Mouse (Mus musculus) limb, embryonic 11.5 days (tissue): Measurements from ENCODE around the gene Dnajc8. TPM values are rescaled to one million over a fixed set of nuclear protein-coding genes. Genes with fewer than 3 reads are reported as not detected.
A peak's percentile ranks its signal among the peaks of the same experiment; 100 is the strongest.

Experiments
- ATAC-seq: fragments of 200-750 bp; cut with Nextera tagmentation; 2 replicates; pipeline ENCODE4 v1.8.0; 2017; ENCODE audit warnings: low read depth; ENCODE audit not compliant: insufficient number of reproducible peaks, low FRiP score, low TSS enrichment
- DNase-seq: peaks from one replicate; pipeline ENCODE4 v3.0.0-alpha.2; 2015; ENCODE audit warnings: low spot score
- H3K27ac ChIP-seq: fragments of 300-500 bp; sonication (generic); replicated peaks from 2 replicates; pipeline ENCODE4 v1.5.1; 2014; ENCODE audit warnings: low read depth, mild to moderate bottlenecking, low read length
- H3K27me3 ChIP-seq: fragments of 300-500 bp; sonication (generic); 2 replicates; pipeline ENCODE4 v1.6.1; 2014; ENCODE audit warnings: mild to moderate bottlenecking, low read length, mixed read lengths; ENCODE audit not compliant: control insufficient read depth, insufficient read depth
- H3K36me3 ChIP-seq: fragments of 300-500 bp; sonication (generic); 2 replicates; pipeline ENCODE4 v1.6.1; 2014; ENCODE audit warnings: mild to moderate bottlenecking, low read length, moderate library complexity, mixed read lengths; ENCODE audit not compliant: control insufficient read depth, insufficient read depth
- H3K4me1 ChIP-seq: fragments of 300-500 bp; sonication (generic); 2 replicates; pipeline ENCODE4 v1.6.1; 2014; ENCODE audit warnings: low read length, mixed read lengths; ENCODE audit not compliant: control insufficient read depth, insufficient read depth
- H3K4me2 ChIP-seq: fragments of 300-500 bp; sonication (generic); 2 replicates; pipeline ENCODE4 v1.6.1; 2014; ENCODE audit warnings: low read depth, mild to moderate bottlenecking, moderate library complexity; ENCODE audit not compliant: severe bottlenecking
- H3K4me3 ChIP-seq: fragments of 300-500 bp; sonication (generic); 2 replicates; pipeline ENCODE4 v1.5.1; 2014; ENCODE audit warnings: low read depth, low read length
- H3K9ac ChIP-seq: fragments of 300-500 bp; sonication (generic); 2 replicates; pipeline ENCODE4 v1.6.1; 2014; ENCODE audit warnings: mild to moderate bottlenecking, low read length
- H3K9me3 ChIP-seq: fragments of 300-500 bp; sonication (generic); 2 replicates; pipeline ENCODE4 v1.6.1; 2016; ENCODE audit warnings: low read length; ENCODE audit not compliant: control insufficient read depth
- WGBS: fragments of 180-500 bp; shearing (Covaris S2); extraction: QIAGEN DNeasy Blood & Tissue Kit; methylation state at CpG from one replicate; pipeline ENCODE4 v1.1.7; 2014; 5-methylcytosine and 5-hydroxymethylcytosine counted together
- polyA plus RNA-seq: library from polyadenylated mRNA; unstranded; fragments of >200 nt; fragmentation: Nextera tagmentation; extraction: Ambion mirVana; gene quantifications from 2 replicates; pipeline ENCODE4 v1.2.1, GENCODE M21; 2014

Dnajc8 gene
- polyA plus RNA-seq, 1 experiment from 2014 or later, result 244 TPM

DNA sequence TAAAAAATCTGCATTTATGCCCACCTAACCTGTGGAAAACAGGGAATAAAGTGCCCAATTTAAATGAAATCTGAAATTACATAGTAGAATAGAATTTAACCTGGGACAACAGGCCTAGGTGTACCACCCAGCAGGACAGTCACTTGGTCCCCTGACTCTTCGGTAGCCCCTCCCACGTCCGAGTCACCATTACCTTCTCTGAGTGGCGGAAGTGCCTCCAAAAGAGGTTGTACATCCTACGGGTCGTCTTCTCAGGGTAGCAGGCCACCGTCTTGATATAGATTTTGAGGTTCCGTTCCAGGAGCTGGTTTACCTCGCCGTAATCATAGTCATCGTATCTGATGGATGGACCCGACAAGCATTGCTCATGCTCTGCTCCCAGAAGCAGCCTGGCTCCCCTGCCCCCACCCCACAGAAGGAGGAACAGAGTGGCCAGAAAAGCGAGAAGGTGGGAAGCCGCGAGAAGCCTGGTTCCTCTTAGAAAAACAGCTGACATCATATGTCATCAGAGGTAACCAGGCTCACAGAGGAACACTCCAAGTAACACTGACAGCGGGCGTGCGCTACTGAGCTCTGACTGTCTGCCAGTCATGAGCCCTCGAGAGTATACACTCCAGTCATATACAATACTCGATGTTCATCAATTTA lies 41.0 kb upstream of the Dnajc8 start:
- no peaks in the 10 kb centered on the region for H3K9me3 ChIP-seq
- 0 out of 2 replicates have a peak, but pooled peaks cover 3% of the 10 kb centered on the region for H3K4me1 ChIP-seq
- H3K36me3 ChIP-seq, result peaks cover 3% of the 10 kb centered on the region; the same call in 1 of the 2 replicates
- no peak overlapping the region for H3K9ac ChIP-seq
- H3K27ac ChIP-seq, result no peak overlapping the region
- no peak overlapping the region for H3K4me3 ChIP-seq
- H3K4me2 ChIP-seq, result no peak overlapping the region
- DNase-seq (no peak), ATAC-seq (no peak)
- 89% methylated on average over 20 of the region's 20 CpGs for WGBS
- no peaks in the 10 kb centered on the region for H3K27me3 ChIP-seq

DNA sequence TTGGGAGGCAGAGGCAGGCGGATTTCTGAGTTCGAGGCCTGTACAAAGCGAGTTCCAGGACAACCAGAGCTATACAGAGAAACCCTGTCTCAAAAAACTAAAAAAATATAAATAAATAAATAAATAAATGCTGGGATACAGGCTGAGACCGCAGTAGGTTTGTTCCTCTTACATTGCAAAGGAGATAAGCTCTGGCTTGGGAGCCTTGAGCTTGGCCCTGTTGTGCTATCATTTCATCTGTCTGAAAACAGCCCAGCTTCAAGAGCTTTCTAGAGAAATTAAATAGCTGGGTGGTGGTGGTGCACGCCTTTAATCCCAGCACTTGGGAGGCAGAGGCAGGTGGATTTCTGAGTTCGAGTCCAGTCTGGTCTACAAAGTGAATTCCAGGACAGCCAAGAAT lies 33.7 kb upstream of the Dnajc8 start:
- H3K9me3 ChIP-seq, result no peaks in the 10 kb centered on the region
- H3K9ac ChIP-seq, result no peak overlapping the region
- no peaks in the 10 kb centered on the region for H3K27me3 ChIP-seq
- WGBS, result 94% methylated on average over 6 of the region's 6 CpGs
- H3K4me3 ChIP-seq, result no peak overlapping the region
- no peak overlapping the region for H3K27ac ChIP-seq
- no peaks in the 10 kb centered on the region for H3K4me1 ChIP-seq
- ATAC-seq (no peak), DNase-seq (no peak)
- no peak overlapping the region for H3K4me2 ChIP-seq
- peaks cover 2% of the 10 kb centered on the region; the same call in 1 of the 2 replicates for H3K36me3 ChIP-seq

DNA sequence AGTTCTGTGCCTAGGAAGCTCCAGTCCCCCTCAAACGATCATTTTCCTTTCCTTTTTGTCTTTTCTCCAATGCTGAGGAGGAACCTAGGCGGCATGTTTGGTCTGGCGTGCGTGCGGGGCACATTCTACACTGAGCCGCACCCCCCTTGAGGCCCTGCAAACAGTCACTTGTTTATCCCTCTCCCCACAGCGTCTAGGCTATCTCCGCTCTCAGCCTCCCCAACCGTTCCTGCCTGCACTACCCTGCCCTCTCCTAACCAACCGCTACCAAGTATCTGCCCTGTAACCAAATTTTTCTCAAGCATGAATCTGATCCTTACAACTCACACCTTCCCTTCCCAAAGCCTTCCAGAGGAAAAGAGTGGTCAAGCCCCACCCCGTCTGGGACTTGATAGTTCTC lies 32.0 kb upstream of the Dnajc8 start:
- Histone ChIP-seq H3K9ac (no peak overlapping the region), H3K4me3 (no peak overlapping the region), H3K27ac (no peak overlapping the region), H3K9me3 (no peaks in the 10 kb centered on the region), H3K4me2 (no peak overlapping the region), H3K27me3 (no peaks in the 10 kb centered on the region), H3K4me1 (no peaks in the 10 kb centered on the region), H3K36me3 (peaks cover 2% of the 10 kb centered on the region; the same call in 1 of the 2 replicates)
- DNase-seq (no peak), ATAC-seq (no peak)
- WGBS, result 80% methylated on average over 11 of the region's 11 CpGs

DNA sequence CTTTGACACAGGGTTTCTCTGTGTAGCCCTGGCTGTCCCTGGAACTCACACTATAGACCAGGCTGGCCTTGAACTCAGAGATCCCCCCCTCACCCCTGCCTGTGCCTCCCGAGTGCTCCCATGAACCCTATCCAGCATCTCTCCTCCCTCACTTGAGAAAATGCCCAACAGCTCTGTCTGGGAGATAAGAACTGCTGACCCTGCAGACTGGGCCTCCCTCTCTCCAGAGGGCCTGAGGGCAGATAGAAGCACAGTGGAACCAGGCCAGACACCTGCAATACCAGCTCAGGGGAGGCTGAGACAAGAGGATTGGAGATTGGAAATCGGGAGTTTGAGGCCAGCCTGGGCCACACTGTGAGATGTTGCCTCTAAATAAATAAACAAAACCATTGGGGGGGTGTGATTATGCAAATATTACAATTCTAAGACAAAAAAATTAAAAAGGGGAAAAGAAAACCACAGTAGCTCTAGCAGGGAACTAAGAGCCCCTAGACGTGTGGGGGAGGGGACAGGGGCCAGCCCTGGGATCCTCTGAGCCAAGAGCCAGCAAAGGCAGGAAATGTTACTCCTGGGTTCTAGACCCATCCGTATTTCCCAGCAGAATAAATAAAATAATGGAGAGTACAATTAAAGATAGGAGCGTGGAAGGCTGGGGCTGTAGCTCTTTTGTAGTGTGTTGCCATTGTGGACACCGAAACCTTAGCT lies 30.2 kb upstream of the Dnajc8 start:
- Histone ChIP-seq H3K27me3 (no peaks in the 10 kb centered on the region), H3K9me3 (no peaks in the 10 kb centered on the region), H3K4me2 (no peak overlapping the region), H3K27ac (no peak overlapping the region), H3K9ac (no peak overlapping the region), H3K36me3 (no peaks in the 10 kb centered on the region), H3K4me3 (no peak overlapping the region), H3K4me1 (no peaks in the 10 kb centered on the region)
- WGBS, result 68% methylated on average over 6 of the region's 6 CpGs
- no peak for ATAC-seq
- DNase-seq, result no peak

DNA sequence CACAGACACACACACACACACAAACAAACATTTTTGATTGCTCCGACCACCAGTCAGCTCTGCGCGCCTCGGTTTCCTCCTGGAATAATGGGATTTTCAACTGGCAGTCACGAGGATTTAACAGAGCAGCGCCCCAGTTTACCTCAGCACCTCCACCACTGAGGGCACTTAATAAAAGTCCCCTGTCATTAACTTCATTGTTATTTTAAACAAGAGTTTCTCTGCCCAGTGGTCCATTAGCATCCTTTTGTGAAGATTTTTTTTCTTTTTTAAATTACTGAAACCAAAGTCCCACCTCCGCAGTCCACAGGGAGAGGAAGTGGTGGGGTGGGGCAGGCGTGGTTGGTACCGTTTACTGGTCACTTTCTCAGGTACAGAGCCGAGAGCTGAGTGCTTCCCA lies 29.6 kb upstream of the Dnajc8 start:
- Histone ChIP-seq H3K9me3 (no peaks in the 10 kb centered on the region), H3K27ac (no peak overlapping the region), H3K4me3 (no peak overlapping the region), H3K9ac (no peak overlapping the region), H3K4me1 (no peaks in the 10 kb centered on the region), H3K27me3 (no peaks in the 10 kb centered on the region), H3K4me2 (no peak overlapping the region), H3K36me3 (no peaks in the 10 kb centered on the region)
- WGBS, result 41% methylated on average over 10 of the region's 10 CpGs
- no peak for DNase-seq
- ATAC-seq, result no peak

DNA sequence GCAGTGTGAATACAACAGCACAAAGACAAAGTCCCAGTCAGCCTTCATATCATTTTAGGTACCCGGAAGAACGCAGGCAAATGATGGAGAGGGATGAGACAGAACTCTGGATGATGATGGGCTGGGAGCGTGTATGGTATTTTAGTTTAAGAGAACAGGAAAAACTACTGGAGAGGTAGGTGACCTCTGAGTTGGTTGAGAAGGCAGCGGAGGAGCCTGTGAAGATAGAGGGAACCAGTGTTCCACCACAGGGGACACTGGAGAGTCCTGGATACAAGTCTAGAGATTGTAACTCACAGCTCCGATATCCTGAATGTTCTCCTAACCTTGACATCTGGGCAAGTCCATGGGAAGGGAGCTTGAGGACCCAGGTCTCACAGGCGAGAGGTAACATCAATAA lies 29.1 kb upstream of the Dnajc8 start:
- H3K4me3 ChIP-seq, result no peak overlapping the region
- no peak overlapping the region for H3K4me2 ChIP-seq
- H3K9ac ChIP-seq, result no peak overlapping the region
- ATAC-seq (no peak), DNase-seq (no peak)
- H3K36me3 ChIP-seq, result no peaks in the 10 kb centered on the region
- 75% methylated on average over 6 of the region's 6 CpGs for WGBS
- H3K27ac ChIP-seq, result no peak overlapping the region
- H3K4me1 ChIP-seq, result no peaks in the 10 kb centered on the region
- H3K27me3 ChIP-seq, result no peaks in the 10 kb centered on the region
- no peaks in the 10 kb centered on the region for H3K9me3 ChIP-seq

DNA sequence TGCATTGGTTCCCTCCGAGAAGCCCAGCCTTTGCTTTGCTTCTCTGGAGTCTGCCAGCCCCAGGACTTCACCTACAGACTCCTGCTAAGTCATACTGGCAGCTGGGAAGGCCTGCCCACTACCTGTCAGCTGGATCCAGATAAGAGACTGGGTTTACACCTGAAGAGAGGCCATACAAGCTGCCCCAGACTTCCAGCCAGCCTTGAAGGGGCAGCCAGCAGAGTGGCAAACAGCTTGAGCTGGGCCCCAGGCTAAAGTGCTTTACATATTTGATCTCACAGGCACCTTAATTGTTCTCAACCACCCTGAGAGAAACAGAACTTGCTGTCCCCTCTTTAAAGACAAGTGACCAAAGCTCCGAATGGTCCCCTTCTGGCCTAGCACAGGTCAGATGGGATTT lies 28.1 kb upstream of the Dnajc8 start:
- H3K9ac ChIP-seq, result no peak overlapping the region
- DNase-seq (no peak), ATAC-seq (no peak)
- H3K4me2 ChIP-seq, result no peak overlapping the region
- H3K27me3 ChIP-seq, result no peaks in the 10 kb centered on the region
- no peak overlapping the region for H3K4me3 ChIP-seq
- no peaks in the 10 kb centered on the region for H3K9me3 ChIP-seq
- H3K4me1 ChIP-seq, result no peaks in the 10 kb centered on the region
- 38% methylated on average over 2 of the region's 2 CpGs for WGBS
- H3K36me3 ChIP-seq, result no peaks in the 10 kb centered on the region
- H3K27ac ChIP-seq, result no peak overlapping the region

DNA sequence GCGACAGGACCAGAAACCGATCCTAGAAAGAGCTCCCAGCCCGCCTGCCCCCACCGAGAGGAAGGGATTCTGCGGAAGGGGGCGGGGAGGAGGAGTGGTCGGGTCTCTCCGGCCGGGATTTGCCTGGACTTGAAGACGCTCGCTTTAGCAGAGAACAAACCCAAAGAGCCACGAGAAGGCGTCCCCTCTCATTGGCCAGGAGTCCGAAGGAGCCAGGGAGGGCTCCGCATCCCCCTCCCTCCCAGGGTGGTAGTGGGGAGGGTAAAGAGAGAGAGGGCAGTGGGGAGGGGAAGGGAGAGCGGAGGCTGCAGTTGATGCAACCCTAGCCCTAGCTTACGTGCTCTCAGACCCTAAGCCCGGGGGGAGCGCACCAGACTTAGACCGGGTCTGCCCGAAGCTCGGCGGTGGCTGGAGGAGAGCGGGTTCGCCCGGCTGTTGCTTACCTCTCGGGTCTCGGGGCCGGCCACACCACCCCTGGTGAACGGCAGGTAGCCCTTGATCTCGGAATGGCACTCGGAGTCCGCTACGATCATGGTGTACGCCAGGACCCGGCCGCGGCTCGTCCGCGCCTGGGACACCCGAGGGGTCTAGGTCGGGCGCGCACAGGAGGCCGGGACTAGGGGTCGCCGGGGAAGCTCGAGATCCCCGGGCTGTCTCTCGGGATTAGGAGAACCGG lies 25.6 kb upstream of the Dnajc8 start:
- peak overlapping the region; percentile 88 for H3K4me3 ChIP-seq
- DNase-seq, result peak; percentile 90
- no peaks in the 10 kb centered on the region for H3K9me3 ChIP-seq
- peak; percentile 81 for ATAC-seq
- peak overlapping the region; percentile 90 for H3K4me2 ChIP-seq
- H3K27me3 ChIP-seq, result no peaks in the 10 kb centered on the region
- H3K36me3 ChIP-seq, result no peaks in the 10 kb centered on the region
- H3K27ac ChIP-seq, result peak overlapping the region; percentile 55; the same call in 1 of the 2 replicates
- H3K9ac ChIP-seq, result peak overlapping the region; percentile 67
- H3K4me1 ChIP-seq, result 0 out of 2 replicates have a peak, but pooled peaks cover 2% of the 10 kb centered on the region
- 0% methylated on average over 49 of the region's 52 CpGs for WGBS
